Mouse (Mus musculus): Measurements from ENCODE around the gene Mterf1b. TPM values are rescaled to one million over a fixed set of nuclear protein-coding genes. Genes with fewer than 3 reads are reported as not detected.
"Not testable (repeated sequence)": the region's sequence is repeated elsewhere in the genome, so short reads cannot be mapped to it uniquely, and the experiment has no call there.

The Mterf1b gene
- polyA plus RNA-seq, 1 experiment from 2014 or later: 2.2 TPM

DNA sequence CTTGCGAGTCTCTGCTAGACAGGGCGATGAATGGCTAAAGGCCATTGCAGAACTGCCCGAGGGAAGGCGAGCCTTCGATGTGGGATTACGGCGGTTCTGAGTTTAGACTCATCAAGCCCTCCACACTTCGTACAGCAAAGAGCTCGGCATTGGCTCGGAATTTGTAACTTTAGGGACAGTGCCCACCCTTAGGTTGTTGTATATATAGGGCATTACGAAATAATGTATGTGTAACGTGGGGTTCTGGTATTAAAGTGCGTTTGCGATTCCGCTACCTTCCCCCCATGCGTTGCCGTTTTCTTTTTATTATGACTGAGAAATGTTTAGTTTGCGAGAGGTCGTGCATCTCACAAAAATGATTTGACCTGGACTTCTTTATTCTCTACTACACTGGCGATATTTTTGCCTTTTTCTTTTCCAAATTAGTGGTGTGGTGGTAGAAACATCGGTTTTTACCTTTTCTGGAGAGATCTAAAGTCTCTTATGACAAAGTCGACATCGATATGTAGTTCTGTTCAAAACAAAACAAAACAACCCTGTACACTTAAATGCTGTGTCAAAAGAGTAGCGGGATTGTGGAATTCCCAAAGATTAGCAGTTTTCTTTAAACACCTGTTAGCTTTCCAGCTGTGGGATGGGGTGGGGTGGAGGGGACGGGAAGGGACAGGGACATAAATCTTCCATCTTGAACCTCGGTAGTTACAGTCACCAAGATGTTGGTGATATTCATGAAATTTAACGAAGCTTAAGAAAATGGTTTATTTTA lies 497 bp downstream of the Mterf1b start:
- 8% methylated on average over 14 of the region's 27 CpGs for WGBS
- H3K4me2 ChIP-seq (ENCODE audit: low read length): peak overlapping the region; percentile 77
- H3K4me3 ChIP-seq (ENCODE audit: low read length): peak overlapping the region; percentile 39
- not testable (repeated sequence) for H3K4me1 ChIP-seq (ENCODE audit: control insufficient read depth, insufficient read depth, low read depth, low read length); H3K27ac ChIP-seq (ENCODE audit: low read depth, low read length); H3K9me3 ChIP-seq (ENCODE audit: control insufficient read depth, low read length); ATAC-seq; H3K27me3 ChIP-seq (replicated peaks; ENCODE audit: control insufficient read depth, insufficient read depth, low read length); H3K36me3 ChIP-seq (ENCODE audit: control insufficient read depth, insufficient read depth, low read length)
- peak overlapping the region; percentile 47; the same call in 1 of the 2 replicates for H3K9ac ChIP-seq (ENCODE audit: low read depth, low read length)

DNA sequence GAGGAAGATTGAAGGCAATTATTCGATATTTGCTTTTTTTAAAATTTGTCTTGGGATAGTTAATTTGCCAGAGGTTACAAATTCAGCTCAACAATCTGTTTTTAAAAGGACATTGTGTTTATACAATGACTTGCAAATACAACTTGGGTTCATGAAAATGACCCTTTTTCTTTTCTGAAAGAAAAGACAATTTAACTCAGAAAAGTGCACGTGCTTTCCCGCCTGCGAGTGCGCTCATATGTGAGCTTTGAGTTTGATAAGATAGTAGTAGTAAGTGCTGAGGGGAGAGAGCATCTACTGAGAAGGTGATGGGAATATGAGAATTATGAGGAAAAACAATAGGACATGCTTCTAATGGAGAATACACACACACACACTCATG lies 1.1 kb downstream of the Mterf1b start:
- WGBS: 83% methylated on average over 5 of the region's 5 CpGs
- no peaks in the 10 kb centered on the region for H3K36me3 ChIP-seq (ENCODE audit: control insufficient read depth, insufficient read depth, low read length)
- no peaks in the 10 kb centered on the region for H3K27me3 ChIP-seq (replicated peaks; ENCODE audit: control insufficient read depth, insufficient read depth, low read length)
- H3K4me3 ChIP-seq (ENCODE audit: low read length): peak overlapping the region; percentile 39
- H3K9ac ChIP-seq (ENCODE audit: low read depth, low read length): no peak overlapping the region
- H3K4me2 ChIP-seq (ENCODE audit: low read length): peak overlapping the region; percentile 77
- no peak for ATAC-seq
- H3K27ac ChIP-seq (ENCODE audit: low read depth, low read length): no peak overlapping the region
- H3K4me1 ChIP-seq (ENCODE audit: control insufficient read depth, insufficient read depth, low read depth, low read length): peaks cover 3% of the 10 kb centered on the region
- H3K9me3 ChIP-seq (ENCODE audit: control insufficient read depth, low read length): no peaks in the 10 kb centered on the region; the same call in 1 of the 2 replicates

DNA sequence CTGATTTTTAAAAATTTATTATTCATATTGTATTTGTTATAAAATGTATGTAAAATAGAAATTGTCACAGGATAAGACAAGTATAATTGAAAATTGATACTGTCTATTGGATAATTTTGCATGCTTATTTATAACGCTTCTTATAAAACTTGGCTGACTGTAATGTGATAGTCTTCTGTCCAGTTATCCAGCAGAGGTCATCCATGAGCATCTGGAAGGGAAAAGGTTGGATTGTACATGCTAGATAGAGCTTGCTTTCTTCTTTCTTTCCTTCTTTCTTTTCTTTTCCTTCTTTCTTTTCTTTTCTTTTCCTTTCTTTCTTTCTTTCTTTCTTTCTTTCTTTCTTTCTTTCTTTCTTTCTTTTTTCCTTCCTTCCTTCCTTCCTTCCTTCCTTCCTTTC lies 2.0 kb downstream of the Mterf1b start:
- no peak for ATAC-seq
- no peak overlapping the region for H3K27ac ChIP-seq (ENCODE audit: low read depth, low read length)
- H3K27me3 ChIP-seq (replicated peaks; ENCODE audit: control insufficient read depth, insufficient read depth, low read length): no peaks in the 10 kb centered on the region
- H3K36me3 ChIP-seq (ENCODE audit: control insufficient read depth, insufficient read depth, low read length): no peaks in the 10 kb centered on the region
- no peak overlapping the region for H3K4me3 ChIP-seq (ENCODE audit: low read length)
- no peak overlapping the region for H3K9ac ChIP-seq (ENCODE audit: low read depth, low read length)
- peaks cover 3% of the 10 kb centered on the region for H3K4me1 ChIP-seq (ENCODE audit: control insufficient read depth, insufficient read depth, low read depth, low read length)
- H3K4me2 ChIP-seq (ENCODE audit: low read length): no peak overlapping the region
- no peaks in the 10 kb centered on the region; the same call in 1 of the 2 replicates for H3K9me3 ChIP-seq (ENCODE audit: control insufficient read depth, low read length)
- 74% methylated on average over 1 of the region's 1 CpGs for WGBS

DNA sequence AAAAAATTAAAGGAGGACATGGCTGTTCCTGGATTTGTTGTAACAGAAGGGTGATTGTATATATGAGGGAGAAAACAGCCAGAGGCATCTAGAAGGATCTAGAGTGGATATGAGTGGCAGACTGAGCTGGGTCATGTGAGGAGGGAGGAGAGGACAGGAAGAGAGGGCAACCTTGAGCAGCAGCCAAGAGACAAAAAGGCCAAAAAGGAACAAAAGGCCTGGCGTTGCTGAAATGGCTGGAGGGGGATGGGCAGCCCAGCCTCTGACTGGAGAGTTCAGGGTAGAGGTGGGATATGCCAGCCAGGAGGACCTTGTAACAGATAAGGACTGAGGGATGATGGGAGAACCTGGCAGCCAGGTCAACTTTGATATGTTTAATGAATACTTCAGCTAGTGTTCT lies 2.9 kb downstream of the Mterf1b start:
- 37% methylated on average over 1 of the region's 1 CpGs for WGBS
- no peaks in the 10 kb centered on the region; the same call in 1 of the 2 replicates for H3K9me3 ChIP-seq (ENCODE audit: control insufficient read depth, low read length)
- H3K27ac ChIP-seq (ENCODE audit: low read depth, low read length): no peak overlapping the region
- ATAC-seq: no peak
- no peak overlapping the region for H3K4me2 ChIP-seq (ENCODE audit: low read length)
- H3K36me3 ChIP-seq (ENCODE audit: control insufficient read depth, insufficient read depth, low read length): no peaks in the 10 kb centered on the region
- no peaks in the 10 kb centered on the region for H3K27me3 ChIP-seq (replicated peaks; ENCODE audit: control insufficient read depth, insufficient read depth, low read length)
- H3K4me1 ChIP-seq (ENCODE audit: control insufficient read depth, insufficient read depth, low read depth, low read length): peaks cover 3% of the 10 kb centered on the region
- no peak overlapping the region for H3K9ac ChIP-seq (ENCODE audit: low read depth, low read length)
- H3K4me3 ChIP-seq (ENCODE audit: low read length): no peak overlapping the region

DNA sequence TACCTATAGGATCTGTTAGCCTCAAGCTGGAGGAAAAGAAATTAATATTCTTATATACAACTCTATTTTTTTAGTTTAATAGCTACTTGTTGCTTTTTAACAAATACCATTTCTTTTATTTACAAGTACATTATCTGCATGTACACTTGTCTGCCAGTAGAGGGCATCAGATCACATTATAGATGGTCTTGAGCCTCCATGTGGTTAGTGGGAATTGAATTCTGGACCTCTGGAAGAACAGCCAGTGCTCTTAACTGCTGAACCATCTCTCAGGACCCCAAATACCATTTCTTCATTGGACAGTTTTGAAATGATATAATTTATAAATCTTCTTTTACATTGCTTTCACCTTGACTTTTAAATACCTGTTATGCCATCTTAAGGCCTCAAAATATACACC lies 9.2 kb downstream of the Mterf1b start:
- Histone ChIP-seq H3K27ac (ENCODE audit: low read depth, low read length) (no peak overlapping the region), H3K27me3 (replicated peaks; ENCODE audit: control insufficient read depth, insufficient read depth, low read length) (no peaks in the 10 kb centered on the region), H3K4me1 (ENCODE audit: control insufficient read depth, insufficient read depth, low read depth, low read length) (no peaks in the 10 kb centered on the region), H3K9ac (ENCODE audit: low read depth, low read length) (no peak overlapping the region), H3K4me3 (ENCODE audit: low read length) (no peak overlapping the region), H3K4me2 (ENCODE audit: low read length) (no peak overlapping the region), H3K9me3 (ENCODE audit: control insufficient read depth, low read length) (no peaks in the 10 kb centered on the region), H3K36me3 (ENCODE audit: control insufficient read depth, insufficient read depth, low read length) (no peaks in the 10 kb centered on the region)
- ATAC-seq: no peak

DNA sequence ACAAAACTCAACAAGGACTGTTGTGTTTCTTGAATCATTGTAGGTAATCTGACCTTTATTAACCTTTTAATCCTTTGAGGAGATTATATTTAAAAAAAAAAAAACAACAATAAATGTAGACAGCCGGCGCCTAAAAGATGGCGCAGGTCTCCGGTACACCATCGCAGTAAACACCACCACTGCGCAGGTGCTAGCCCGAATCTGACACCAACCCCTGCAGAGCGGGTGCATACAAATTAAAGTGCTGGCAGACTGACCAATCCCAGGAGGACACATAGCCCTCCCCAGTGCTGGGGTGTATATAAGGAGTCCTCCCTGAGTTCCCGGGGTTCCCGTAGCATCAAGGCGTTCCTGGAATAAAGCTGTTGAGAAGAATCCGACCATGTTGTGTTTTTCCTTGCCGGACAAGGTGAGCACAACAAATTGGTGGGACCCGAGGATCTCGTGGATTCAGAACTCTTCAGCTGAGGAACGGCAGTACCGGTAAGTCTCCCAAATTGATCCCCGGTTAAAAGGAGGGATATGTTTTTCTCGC lies 10.2 kb downstream of the Mterf1b start:
- not testable (repeated sequence) for H3K36me3 ChIP-seq (ENCODE audit: control insufficient read depth, insufficient read depth, low read length); H3K4me1 ChIP-seq (ENCODE audit: control insufficient read depth, insufficient read depth, low read depth, low read length); H3K27ac ChIP-seq (ENCODE audit: low read depth, low read length); ATAC-seq; H3K4me3 ChIP-seq (ENCODE audit: low read length); H3K4me2 ChIP-seq (ENCODE audit: low read length); H3K9me3 ChIP-seq (ENCODE audit: control insufficient read depth, low read length); H3K9ac ChIP-seq (ENCODE audit: low read depth, low read length); H3K27me3 ChIP-seq (replicated peaks; ENCODE audit: control insufficient read depth, insufficient read depth, low read length)
- WGBS: 97% methylated on average over 19 of the region's 19 CpGs

DNA sequence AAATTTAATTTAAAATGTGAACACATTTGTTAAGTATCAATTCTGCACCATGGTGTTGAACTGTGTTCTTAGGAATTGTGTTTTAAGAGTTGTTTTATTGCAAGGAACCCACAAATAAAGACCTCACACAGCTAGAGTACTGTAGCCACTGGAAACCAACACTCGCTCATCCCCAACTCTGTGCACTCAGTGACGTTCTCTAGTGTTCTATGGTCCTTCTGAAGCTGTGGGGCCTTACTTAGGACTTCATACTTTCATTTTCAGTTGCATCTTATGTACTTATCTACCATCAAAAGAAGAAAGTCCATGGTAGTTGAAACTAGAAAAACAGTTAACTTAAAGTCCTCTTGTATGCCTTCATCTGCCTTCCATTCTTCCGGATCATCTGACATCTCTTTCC lies 17.9 kb downstream of the Mterf1b start:
- H3K9me3 ChIP-seq (ENCODE audit: control insufficient read depth, low read length); H3K36me3 ChIP-seq (ENCODE audit: control insufficient read depth, insufficient read depth, low read length); H3K27me3 ChIP-seq (replicated peaks; ENCODE audit: control insufficient read depth, insufficient read depth, low read length); H3K9ac ChIP-seq (ENCODE audit: low read depth, low read length); H3K4me2 ChIP-seq (ENCODE audit: low read length); H3K27ac ChIP-seq (ENCODE audit: low read depth, low read length); H3K4me3 ChIP-seq (ENCODE audit: low read length); ATAC-seq; H3K4me1 ChIP-seq (ENCODE audit: control insufficient read depth, insufficient read depth, low read depth, low read length): not testable (repeated sequence)
- WGBS: 95% methylated on average over 2 of the region's 3 CpGs

DNA sequence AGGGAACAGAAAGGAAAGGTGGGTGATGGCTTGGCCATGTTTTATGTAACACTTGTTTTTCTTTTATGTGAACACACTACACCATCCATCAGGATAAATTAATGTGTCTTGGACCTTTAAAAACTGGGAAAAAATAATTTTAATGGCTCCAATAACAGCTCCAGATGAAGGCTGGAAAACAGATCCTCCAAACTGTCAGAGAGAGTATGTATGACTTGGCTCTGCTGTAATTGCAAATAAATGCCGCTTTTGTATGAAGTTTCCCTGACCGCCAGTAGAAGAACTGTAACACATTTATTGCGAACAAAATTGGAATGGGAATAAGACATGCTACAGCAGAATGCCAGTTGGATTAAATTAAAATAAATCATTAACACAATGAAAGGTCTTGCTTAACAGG lies 29.1 kb downstream of the Mterf1b start:
- no peak for ATAC-seq
- no peak overlapping the region for H3K4me3 ChIP-seq (ENCODE audit: low read length)
- WGBS: 73% methylated on average over 3 of the region's 3 CpGs

DNA sequence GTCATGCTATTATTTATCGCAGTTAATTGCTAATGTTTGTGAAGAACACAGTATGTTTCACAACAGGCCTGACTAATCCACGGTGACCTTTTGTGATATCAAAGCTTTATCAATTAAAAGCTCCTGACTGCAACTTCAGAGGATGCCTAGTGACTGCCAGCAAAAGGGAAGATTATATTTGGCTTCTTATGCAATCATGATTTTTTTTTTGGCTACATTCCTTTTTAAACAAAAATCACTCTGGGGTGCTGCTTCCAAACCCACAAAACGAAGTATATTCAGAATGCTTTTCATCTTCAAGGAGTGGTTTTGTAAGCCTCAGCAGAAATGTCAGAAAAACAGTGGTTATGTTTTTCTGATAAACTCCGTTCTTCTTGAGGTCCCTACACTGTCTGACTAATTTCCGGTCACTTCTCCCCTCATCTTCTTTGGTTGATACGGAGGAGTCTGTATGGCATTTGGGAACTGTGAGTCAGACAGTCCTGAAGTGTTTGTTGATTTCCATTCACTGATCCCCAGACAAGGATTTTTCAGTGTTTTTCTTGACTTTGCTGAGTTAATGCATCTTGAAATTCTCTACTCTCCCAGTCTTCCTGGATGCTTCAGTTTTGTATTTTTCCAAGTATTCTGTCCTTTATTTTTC lies 29.9 kb downstream of the Mterf1b start:
- 82% methylated on average over 6 of the region's 6 CpGs for WGBS
- Histone ChIP-seq H3K27ac (ENCODE audit: low read depth, low read length) (no peak overlapping the region), H3K36me3 (ENCODE audit: control insufficient read depth, insufficient read depth, low read length) (no peaks in the 10 kb centered on the region), H3K9me3 (ENCODE audit: control insufficient read depth, low read length) (no peaks in the 10 kb centered on the region), H3K9ac (ENCODE audit: low read depth, low read length) (no peak overlapping the region), H3K4me1 (ENCODE audit: control insufficient read depth, insufficient read depth, low read depth, low read length) (no peaks in the 10 kb centered on the region), H3K4me2 (ENCODE audit: low read length) (no peak overlapping the region), H3K4me3 (ENCODE audit: low read length) (no peak overlapping the region), H3K27me3 (replicated peaks; ENCODE audit: control insufficient read depth, insufficient read depth, low read length) (no peaks in the 10 kb centered on the region)
- ATAC-seq: no peak

More for the DNA sequence above, 29.1 kb downstream of the Mterf1b start:
- Histone ChIP-seq H3K36me3 (ENCODE audit: control insufficient read depth, insufficient read depth, low read length) (no peaks in the 10 kb centered on the region), H3K27me3 (replicated peaks; ENCODE audit: control insufficient read depth, insufficient read depth, low read length) (no peaks in the 10 kb centered on the region), H3K27ac (ENCODE audit: low read depth, low read length) (no peak overlapping the region), H3K9me3 (ENCODE audit: control insufficient read depth, low read length) (no peaks in the 10 kb centered on the region), H3K4me2 (ENCODE audit: low read length) (no peak overlapping the region), H3K4me1 (ENCODE audit: control insufficient read depth, insufficient read depth, low read depth, low read length) (no peaks in the 10 kb centered on the region), H3K9ac (ENCODE audit: low read depth, low read length) (no peak overlapping the region)

Measured in hindbrain, embryonic 16.5 days (tissue).